Mouse (Mus musculus) intestine, postnatal 0 days (tissue): Measurements from ENCODE around the gene Zxdc. TPM values are rescaled to one million over a fixed set of nuclear protein-coding genes. Genes with fewer than 3 reads are reported as not detected.
A peak's percentile ranks its signal among the peaks of the same experiment; 100 is the strongest.

ENCODE experiments used
- ATAC-seq: fragments of 200-750 bp; cut with Nextera tagmentation; 2 replicates; pipeline ENCODE4 v1.8.0; 2017; ENCODE audit warnings: mild to moderate bottlenecking, moderate TSS enrichment, moderate library complexity
- H3K27ac ChIP-seq: fragments of 300-500 bp; sonication (generic); 2 replicates; pipeline ENCODE4 v1.5.1; 2014; ENCODE audit warnings: mild to moderate bottlenecking, low read depth, low read length, moderate library complexity
- H3K27me3 ChIP-seq: fragments of 300-500 bp; sonication (generic); replicated peaks from 2 replicates; pipeline ENCODE4 v1.6.1; 2014; ENCODE audit warnings: low read length, mixed read lengths; ENCODE audit not compliant: control insufficient read depth, insufficient read depth
- H3K36me3 ChIP-seq: fragments of 300-500 bp; sonication (generic); 2 replicates; pipeline ENCODE4 v1.6.1; 2014; ENCODE audit warnings: mild to moderate bottlenecking, moderate library complexity; ENCODE audit not compliant: control insufficient read depth, insufficient read depth
- H3K4me1 ChIP-seq: fragments of 300-500 bp; sonication (generic); replicated peaks from 2 replicates; pipeline ENCODE4 v1.6.1; 2014; ENCODE audit warnings: antibody characterized with exemption, low read length, mixed read lengths; ENCODE audit not compliant: control insufficient read depth, insufficient read depth
- H3K4me2 ChIP-seq: fragments of 300-500 bp; sonication (generic); replicated peaks from 2 replicates; pipeline ENCODE4 v1.6.1; 2014; ENCODE audit warnings: low read depth, mild to moderate bottlenecking, moderate library complexity
- H3K4me3 ChIP-seq: fragments of 300-500 bp; sonication (generic); 2 replicates; pipeline ENCODE4 v1.5.1; 2014; ENCODE audit warnings: low read depth, low read length
- H3K9ac ChIP-seq: fragments of 300-500 bp; sonication (generic); 2 replicates; pipeline ENCODE4 v1.6.1; 2014; ENCODE audit warnings: mild to moderate bottlenecking, low read depth, low read length
- H3K9me3 ChIP-seq: fragments of 300-500 bp; sonication (generic); 2 replicates; pipeline ENCODE4 v1.6.1; 2016; ENCODE audit warnings: mixed run types; ENCODE audit not compliant: control insufficient read depth
- CTCF ChIP-seq: sonication (generic); IDR thresholded peaks from 2 replicates; pipeline ENCODE4 v1.5.1; 2016; ENCODE audit warnings: low read depth, mild to moderate bottlenecking, control low read depth, antibody characterized with exemption, moderate library complexity
- WGBS: fragments of 180-500 bp; shearing (Covaris S2); extraction: QIAGEN DNeasy Blood & Tissue Kit; methylation state at CpG from one replicate; pipeline ENCODE4 v1.1.7; 2014; 5-methylcytosine and 5-hydroxymethylcytosine counted together
- polyA plus RNA-seq: library from polyadenylated mRNA; unstranded; fragments of >200 nt; fragmentation: Nextera tagmentation; extraction: Ambion mirVana; gene quantifications from 2 replicates; pipeline ENCODE4 v1.2.1, GENCODE M21; 2015

Zxdc gene
- polyA plus RNA-seq, 1 experiment from 2014 or later, result 5.3 TPM

DNA sequence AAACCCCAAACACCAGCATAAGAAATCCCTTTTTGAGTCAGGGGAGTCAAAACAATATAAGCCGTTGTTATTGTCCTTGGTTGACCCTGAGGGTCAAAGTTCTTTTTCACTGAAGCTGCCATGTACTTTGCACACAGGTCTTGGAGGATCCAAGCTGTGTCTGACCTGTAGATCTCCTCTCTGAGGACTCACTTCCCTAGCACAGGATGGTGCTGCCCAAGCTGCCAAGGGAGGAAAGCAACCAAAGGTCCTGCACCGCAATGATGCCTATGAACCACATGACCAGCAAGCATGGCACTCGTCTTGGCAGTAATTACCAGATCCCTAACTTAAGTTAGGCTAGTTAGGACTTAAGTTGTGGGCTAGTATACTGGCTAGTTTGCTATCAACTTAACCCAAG is 56.1 kb downstream of the Zxdc start:
- Histone ChIP-seq H3K4me2 (no peak overlapping the region), H3K4me3 (no peak overlapping the region), H3K27me3 (no peaks in the 10 kb centered on the region; the same call in 1 of the 2 replicates), H3K9ac (no peak overlapping the region), H3K27ac (no peak overlapping the region), H3K36me3 (no peaks in the 10 kb centered on the region), H3K9me3 (no peaks in the 10 kb centered on the region), H3K4me1 (no peaks in the 10 kb centered on the region)
- 83% methylated on average over 3 of the region's 3 CpGs for WGBS
- no peak for TF ChIP-seq CTCF
- no peak for ATAC-seq

DNA sequence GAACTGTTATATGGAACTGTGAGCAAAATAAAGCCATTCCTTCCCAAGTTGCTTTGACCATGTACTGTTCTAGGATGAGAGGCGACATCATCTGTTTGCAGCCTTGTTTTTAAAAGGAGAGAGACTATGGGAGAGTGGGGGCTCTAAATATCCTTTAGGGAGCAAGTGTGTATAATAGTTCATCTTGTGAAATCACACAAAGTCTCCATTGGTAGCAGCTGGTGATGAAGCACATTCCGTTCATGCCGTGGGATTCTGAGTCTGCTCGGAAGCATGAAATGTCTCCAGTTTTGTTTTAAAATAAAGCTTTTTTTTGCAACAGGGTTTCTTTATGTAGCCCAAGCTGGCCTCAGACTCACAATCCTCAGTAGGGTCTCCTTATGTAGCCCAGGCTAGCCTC is 56.7 kb downstream of the Zxdc start:
- H3K27me3 ChIP-seq, result no peaks in the 10 kb centered on the region; the same call in 1 of the 2 replicates
- ATAC-seq, result no peak
- H3K9me3 ChIP-seq, result no peaks in the 10 kb centered on the region

DNA sequence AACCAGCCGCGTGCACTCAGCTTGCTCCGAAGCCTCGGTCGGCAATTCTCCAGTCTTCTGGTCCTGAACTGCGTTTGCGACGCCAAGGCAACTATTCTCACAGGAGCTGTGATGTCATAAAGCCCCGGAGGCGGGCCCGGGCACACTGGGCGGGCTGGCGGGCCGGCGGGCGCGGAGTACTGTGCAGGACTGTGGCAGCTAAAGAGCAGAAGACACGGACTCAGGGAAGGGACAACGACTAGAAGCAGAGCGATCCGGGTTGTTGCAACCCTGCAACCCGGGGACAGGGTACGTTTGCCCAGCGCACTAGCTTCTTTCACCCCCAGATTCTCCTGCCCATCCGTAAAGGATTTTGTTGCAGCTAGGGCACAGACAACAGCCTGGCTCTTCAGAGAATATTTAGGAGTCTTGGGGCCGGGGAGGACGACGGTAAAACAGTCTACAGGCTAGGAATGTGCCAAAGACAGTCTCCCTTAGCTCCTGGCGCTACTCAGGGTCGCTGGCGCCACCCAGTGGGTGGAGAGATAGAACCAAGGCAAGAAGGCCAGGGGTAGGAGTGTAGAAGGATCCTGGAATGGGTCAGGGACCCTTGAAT is 59.2 kb downstream of the Zxdc start, which contains the start of gene Cfap100:
Gene Cfap100, minus strand, starts transcription at position 418 of the 595 bp plus-strand sequence.
- no peaks in the 10 kb centered on the region for H3K36me3 ChIP-seq
- no peaks in the 10 kb centered on the region for H3K4me1 ChIP-seq
- peak within 1 kb of the TSS; percentile 23; the same call in 1 of the 2 replicates for H3K9ac ChIP-seq
- no peaks in the 10 kb centered on the region for H3K9me3 ChIP-seq
- H3K27ac ChIP-seq, result no peak within 1 kb of the TSS
- TF ChIP-seq CTCF, result peak; percentile 82
- H3K27me3 ChIP-seq, result no peaks in the 10 kb centered on the region; the same call in 1 of the 2 replicates
- under 1% methylated on average over 31 of the region's 31 CpGs for WGBS
- peak within 1 kb of the TSS; percentile 38 for H3K4me3 ChIP-seq
- H3K4me2 ChIP-seq, result peak within 1 kb of the TSS; percentile 78
- peak; percentile 72 for ATAC-seq

More for the DNA sequence above, 56.7 kb downstream of the Zxdc start:
- H3K4me1 ChIP-seq, result no peaks in the 10 kb centered on the region
- no peak overlapping the region for H3K9ac ChIP-seq
- no peak for TF ChIP-seq CTCF
- H3K36me3 ChIP-seq, result no peaks in the 10 kb centered on the region
- WGBS, result 74% methylated on average over 4 of the region's 4 CpGs
- no peak overlapping the region for H3K4me3 ChIP-seq
- H3K27ac ChIP-seq, result no peak overlapping the region
- H3K4me2 ChIP-seq, result no peak overlapping the region

DNA sequence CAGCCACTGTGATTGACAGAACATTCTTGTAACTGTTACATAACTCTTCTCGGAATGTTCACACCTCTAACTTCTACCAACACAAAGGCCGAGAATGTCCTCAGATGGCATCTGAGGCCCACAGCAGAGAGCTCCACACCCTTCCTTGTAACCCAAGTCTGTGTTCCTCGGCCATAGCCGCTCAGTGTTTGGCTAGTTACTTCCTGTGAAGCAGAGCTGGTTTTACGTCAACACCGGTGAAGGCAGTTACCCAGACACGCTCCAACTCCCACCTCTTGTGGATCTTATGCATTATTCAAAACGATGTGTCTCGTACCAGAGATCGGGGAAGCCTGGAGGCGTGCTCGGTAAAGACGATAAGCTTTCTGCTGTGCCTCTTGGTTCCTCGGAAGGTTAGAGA is 60.6 kb downstream of the Zxdc start:
- H3K4me2 ChIP-seq, result no peak overlapping the region
- no peak overlapping the region for H3K9ac ChIP-seq
- H3K36me3 ChIP-seq, result no peaks in the 10 kb centered on the region
- H3K4me1 ChIP-seq, result no peaks in the 10 kb centered on the region
- no peak overlapping the region for H3K4me3 ChIP-seq
- no peak for TF ChIP-seq CTCF
- no peaks in the 10 kb centered on the region for H3K9me3 ChIP-seq
- WGBS, result 76% methylated on average over 14 of the region's 14 CpGs
- H3K27ac ChIP-seq, result no peak overlapping the region
- no peaks in the 10 kb centered on the region; the same call in 1 of the 2 replicates for H3K27me3 ChIP-seq
- no peak for ATAC-seq

DNA sequence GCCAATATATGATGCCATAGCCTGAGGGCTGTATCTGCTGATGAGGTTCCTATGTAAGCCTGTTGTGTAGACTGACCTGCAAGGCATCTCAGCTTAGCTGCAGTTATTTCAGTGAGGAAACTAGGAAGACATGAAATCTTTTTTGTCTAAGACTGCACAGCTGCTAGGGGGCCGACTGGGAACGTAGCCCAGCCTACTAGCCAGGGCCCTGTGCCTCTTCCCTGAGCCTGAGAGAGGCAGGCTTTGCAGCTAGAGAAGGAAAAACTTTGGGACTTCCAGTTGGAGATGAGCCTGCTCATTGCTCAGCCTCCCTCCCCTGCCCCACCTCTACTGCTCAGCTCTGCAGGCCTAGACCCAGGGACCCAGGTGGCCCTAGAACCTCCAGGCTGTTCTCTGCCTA is 62.2 kb downstream of the Zxdc start:
- Histone ChIP-seq H3K4me3 (no peak overlapping the region), H3K4me1 (no peaks in the 10 kb centered on the region), H3K9ac (no peak overlapping the region), H3K27me3 (no peaks in the 10 kb centered on the region; the same call in 1 of the 2 replicates), H3K36me3 (no peaks in the 10 kb centered on the region), H3K27ac (no peak overlapping the region), H3K4me2 (no peak overlapping the region), H3K9me3 (no peaks in the 10 kb centered on the region)
- ATAC-seq, result no peak
- no peak for TF ChIP-seq CTCF
- WGBS, result 76% methylated on average over 2 of the region's 2 CpGs

DNA sequence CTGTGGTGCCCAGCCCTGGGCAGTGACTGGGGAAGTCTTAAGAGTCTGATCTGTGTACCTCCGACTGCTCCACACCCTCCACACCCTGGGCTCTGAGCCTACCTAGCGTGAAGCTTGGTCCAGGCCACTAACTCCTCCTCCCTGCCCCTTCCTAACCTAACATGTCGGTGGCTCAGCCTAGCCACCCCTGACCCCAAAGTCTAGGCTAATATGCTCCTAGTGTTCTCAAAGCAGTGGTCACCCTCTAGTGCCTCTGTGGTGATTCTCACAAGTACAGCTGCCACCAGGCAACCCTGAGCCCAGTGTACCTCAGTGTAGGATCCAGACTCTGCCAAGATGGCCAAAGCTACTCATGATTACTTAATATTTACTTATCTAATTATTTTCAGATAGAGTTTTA is 65.4 kb downstream of the Zxdc start:
- H3K4me3 ChIP-seq, result no peak overlapping the region
- H3K27me3 ChIP-seq, result no peaks in the 10 kb centered on the region
- no peak overlapping the region for H3K27ac ChIP-seq
- no peak overlapping the region for H3K4me2 ChIP-seq
- no peaks in the 10 kb centered on the region for H3K4me1 ChIP-seq
- H3K36me3 ChIP-seq, result no peaks in the 10 kb centered on the region
- H3K9ac ChIP-seq, result no peak overlapping the region
- no peak for TF ChIP-seq CTCF
- H3K9me3 ChIP-seq, result no peaks in the 10 kb centered on the region
- 67% methylated on average over 3 of the region's 3 CpGs for WGBS
- ATAC-seq, result no peak; the same call in 1 of the 2 replicates

DNA sequence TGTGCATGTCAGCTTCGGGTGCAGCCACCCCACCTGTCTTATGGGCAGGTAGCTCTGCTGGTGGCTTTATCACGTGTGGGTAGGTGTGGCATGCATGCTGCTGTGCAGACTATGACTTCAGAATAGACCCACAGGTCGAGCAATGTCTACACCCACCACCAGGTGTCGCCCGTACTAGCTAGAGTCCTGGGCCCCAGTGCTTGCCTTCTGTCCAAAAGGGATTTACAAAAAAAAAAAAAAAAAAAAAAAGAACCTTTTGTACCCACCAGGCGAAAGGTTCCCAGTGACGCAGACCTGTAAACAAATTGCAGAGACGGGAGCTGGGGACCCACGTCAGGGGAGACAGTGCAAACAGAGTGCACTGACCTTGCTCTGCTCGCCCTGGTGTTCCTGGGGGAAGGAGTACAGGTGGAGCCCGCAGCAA is 65.9 kb downstream of the Zxdc start:
- TF ChIP-seq CTCF, result peak; percentile 85
- Histone ChIP-seq H3K9me3 (no peaks in the 10 kb centered on the region), H3K4me2 (no peak overlapping the region), H3K36me3 (no peaks in the 10 kb centered on the region), H3K27me3 (no peaks in the 10 kb centered on the region), H3K4me1 (no peaks in the 10 kb centered on the region), H3K4me3 (no peak overlapping the region), H3K27ac (no peak overlapping the region), H3K9ac (no peak overlapping the region)
- 13% methylated on average over 11 of the region's 11 CpGs for WGBS
- ATAC-seq, result peak; percentile 90
